Mouse (Mus musculus): Measurements from ENCODE around the gene Arl16. TPM values are rescaled to one million over a fixed set of nuclear protein-coding genes. Genes with fewer than 3 reads are reported as not detected.
A peak's percentile ranks its signal among the peaks of the same experiment; 100 is the strongest.
"Not testable (repeated sequence)": the region's sequence is repeated elsewhere in the genome, so short reads cannot be mapped to it uniquely, and the experiment has no call there.

Arl16 gene
- polyA plus RNA-seq (2012; ENCODE audit: insufficient read depth, low replicate concordance) = 12.1 and 61.1 TPM in 2 replicates

DNA sequence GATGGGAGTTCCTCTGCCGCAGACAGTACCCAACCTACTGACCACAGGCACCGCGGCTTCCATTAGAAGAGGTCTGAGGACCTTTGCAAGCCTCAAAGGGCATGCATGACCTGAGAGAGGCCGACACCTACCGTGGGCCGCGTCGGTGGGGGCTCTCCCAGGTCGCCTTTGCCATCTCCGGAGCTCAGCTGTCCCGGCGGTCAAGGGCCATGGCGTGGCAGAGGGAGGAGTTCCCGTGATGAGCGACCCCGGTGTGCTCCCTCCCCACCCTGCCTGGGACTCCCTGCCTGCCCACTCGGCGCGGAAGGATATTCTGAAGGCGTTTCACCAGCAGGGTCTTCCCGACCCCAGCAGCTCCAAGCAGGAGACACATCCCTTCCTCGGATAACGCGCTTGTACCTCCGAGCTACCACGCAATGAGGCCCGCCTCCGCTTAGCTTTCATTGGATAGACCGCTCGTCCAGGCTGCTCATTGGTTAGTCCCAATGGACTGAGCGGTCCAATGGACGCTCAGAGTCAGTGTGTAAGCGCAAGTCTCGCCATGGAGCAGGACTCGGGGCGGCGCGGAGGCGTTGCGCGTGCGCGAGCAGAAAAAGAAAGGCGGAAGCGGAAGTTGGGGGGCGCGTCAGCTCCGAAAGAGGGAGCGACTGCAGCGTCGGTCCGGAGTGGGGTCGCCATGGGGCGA, at the start of gene Arl16:
TSS of gene Arl16 (minus strand) at position 557 of the 685 bp plus-strand sequence.
- TF ChIP-seq FLI1 (IDR thresholded peaks at IDR 0.05; ENCODE audit: low read length) (no peak), GATA1 (IDR thresholded peaks at IDR 0.05; ENCODE audit: borderline replicate concordance, low read length) (no peak)
- Histone ChIP-seq H3K4me3 (replicated peaks) (peak within 1 kb of the TSS; percentile 99), H3K36me3 (replicated peaks; ENCODE audit: low read length) (peaks cover 73% of the 10 kb centered on the region), H3K4me1 (peaks cover 36% of the 10 kb centered on the region), H3K27me3 (replicated peaks) (no peaks in the 10 kb centered on the region), H3K9me3 (no peaks in the 10 kb centered on the region)

GRCm38 (mm10) chr11:120517147-120517546, 49.7 kb upstream of the Arl16 start:
- Histone ChIP-seq H3K4me3 (replicated peaks) (no peak overlapping the region), H3K9me3 (peaks cover 4% of the 10 kb centered on the region; the same call in 1 of the 2 replicates)
- TF ChIP-seq FLI1 (IDR thresholded peaks at IDR 0.05; ENCODE audit: low read length) (no peak), GATA1 (IDR thresholded peaks at IDR 0.05; ENCODE audit: borderline replicate concordance, low read length) (no peak)

DNA sequence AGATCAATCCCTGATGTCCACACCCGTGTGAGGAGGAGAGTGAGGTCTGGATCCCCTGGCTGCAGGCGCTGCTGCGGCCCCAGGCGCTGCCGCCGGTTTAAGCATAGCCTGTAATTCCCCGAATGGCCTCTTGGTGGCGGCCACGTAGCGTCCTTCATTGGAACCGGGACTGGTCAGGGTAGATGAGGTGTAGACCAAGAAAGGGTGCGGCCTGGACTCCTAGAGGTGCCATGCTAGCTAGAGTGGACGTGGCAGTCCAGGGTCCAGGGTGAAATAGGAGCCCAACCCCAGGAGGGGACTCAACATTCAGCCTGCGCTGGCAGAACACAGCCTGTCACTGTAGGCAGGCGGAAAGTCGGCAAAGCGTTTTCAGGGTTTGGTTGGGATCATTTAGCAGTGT, 48.2 kb upstream of the Arl16 start:
- Histone ChIP-seq H3K4me3 (replicated peaks) (peak overlapping the region; percentile 83), H3K36me3 (replicated peaks; ENCODE audit: low read length) (no peaks in the 10 kb centered on the region), H3K9me3 (no peaks in the 10 kb centered on the region), H3K27me3 (replicated peaks) (no peaks in the 10 kb centered on the region), H3K4me1 (peaks cover 69% of the 10 kb centered on the region)
- TF ChIP-seq FLI1 (IDR thresholded peaks at IDR 0.05; ENCODE audit: low read length) = no peak
- TF ChIP-seq GATA1 (IDR thresholded peaks at IDR 0.05; ENCODE audit: borderline replicate concordance, low read length) = no peak

More at GRCm38 (mm10) chr11:120517147-120517546, 49.7 kb upstream of the Arl16 start:
- peaks cover 2% of the 10 kb centered on the region for H3K36me3 ChIP-seq (replicated peaks; ENCODE audit: low read length)
- peaks cover 2% of the 10 kb centered on the region for H3K27me3 ChIP-seq (replicated peaks)
- H3K4me1 ChIP-seq = peaks cover 62% of the 10 kb centered on the region

GRCm38 (mm10) chr11:120514262-120514661, 46.9 kb upstream of the Arl16 start:
- not testable (repeated sequence) for H3K36me3 ChIP-seq (replicated peaks; ENCODE audit: low read length); H3K4me3 ChIP-seq (replicated peaks); H3K9me3 ChIP-seq; H3K27me3 ChIP-seq (replicated peaks)
- H3K4me1 ChIP-seq = peaks cover 69% of the 10 kb centered on the region

- Histone ChIP-seq H3K9me3 (no peaks in the 10 kb centered on the region), H3K4me1 (peaks cover 68% of the 10 kb centered on the region), H3K36me3 (replicated peaks; ENCODE audit: low read length) (no peaks in the 10 kb centered on the region), H3K4me3 (replicated peaks) (no peak overlapping the region), H3K27me3 (replicated peaks) (no peaks in the 10 kb centered on the region)
- no peak for TF ChIP-seq FLI1 (IDR thresholded peaks at IDR 0.05; ENCODE audit: low read length)
- TF ChIP-seq GATA1 (IDR thresholded peaks at IDR 0.05; ENCODE audit: borderline replicate concordance, low read length) = no peak
Measured at GRCm38 (mm10) chr11:120512790-120513453, 45.5 kb upstream of the Arl16 start.

GRCm38 (mm10) chr11:120510375-120511030, 43.1 kb upstream of the Arl16 start:
- H3K27me3 ChIP-seq (replicated peaks) = peaks cover 1% of the 10 kb centered on the region
- no peaks in the 10 kb centered on the region for H3K9me3 ChIP-seq
- H3K4me1 ChIP-seq = peaks cover 75% of the 10 kb centered on the region
- TF ChIP-seq FLI1 (IDR thresholded peaks at IDR 0.05; ENCODE audit: low read length) = no peak
- no peak for TF ChIP-seq GATA1 (IDR thresholded peaks at IDR 0.05; ENCODE audit: borderline replicate concordance, low read length)
- H3K36me3 ChIP-seq (replicated peaks; ENCODE audit: low read length) = no peaks in the 10 kb centered on the region
- peak overlapping the region; percentile 90 for H3K4me3 ChIP-seq (replicated peaks)

DNA sequence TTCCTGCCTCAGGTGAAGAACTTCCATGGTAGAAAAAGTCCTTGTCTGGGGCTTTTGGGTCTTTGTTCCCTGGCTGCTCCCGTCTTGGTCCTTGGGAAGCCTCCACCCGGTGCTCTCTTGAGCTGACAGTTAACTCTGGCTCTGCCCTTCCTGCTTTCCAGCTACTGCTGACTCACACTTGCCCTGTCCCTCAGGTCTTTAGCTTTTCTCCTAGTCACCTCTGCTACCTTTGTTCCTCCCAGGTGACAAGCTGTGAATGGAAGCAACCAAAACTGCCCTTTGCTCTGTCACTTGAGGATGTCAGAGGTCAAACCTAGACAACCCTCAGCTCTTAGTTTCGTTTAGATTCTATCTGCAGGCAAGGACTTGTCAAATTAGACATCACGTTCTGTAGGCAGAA, 42.5 kb upstream of the Arl16 start:
- no peaks in the 10 kb centered on the region for H3K36me3 ChIP-seq (replicated peaks; ENCODE audit: low read length)
- H3K27me3 ChIP-seq (replicated peaks) = peaks cover 4% of the 10 kb centered on the region
- peaks cover 71% of the 10 kb centered on the region for H3K4me1 ChIP-seq
- H3K4me3 ChIP-seq (replicated peaks) = peak overlapping the region; percentile 90
- TF ChIP-seq GATA1 (IDR thresholded peaks at IDR 0.05; ENCODE audit: borderline replicate concordance, low read length) = no peak
- H3K9me3 ChIP-seq = no peaks in the 10 kb centered on the region

GRCm38 (mm10) chr11:120508290-120508870, 41.0 kb upstream of the Arl16 start:
- H3K9me3 ChIP-seq = no peaks in the 10 kb centered on the region
- no peaks in the 10 kb centered on the region for H3K36me3 ChIP-seq (replicated peaks; ENCODE audit: low read length)
- no peak for TF ChIP-seq GATA1 (IDR thresholded peaks at IDR 0.05; ENCODE audit: borderline replicate concordance, low read length)
- no peak for TF ChIP-seq FLI1 (IDR thresholded peaks at IDR 0.05; ENCODE audit: low read length)
- H3K27me3 ChIP-seq (replicated peaks) = peaks cover 11% of the 10 kb centered on the region
- H3K4me1 ChIP-seq = peaks cover 66% of the 10 kb centered on the region
- peak overlapping the region; percentile 64 for H3K4me3 ChIP-seq (replicated peaks)

DNA sequence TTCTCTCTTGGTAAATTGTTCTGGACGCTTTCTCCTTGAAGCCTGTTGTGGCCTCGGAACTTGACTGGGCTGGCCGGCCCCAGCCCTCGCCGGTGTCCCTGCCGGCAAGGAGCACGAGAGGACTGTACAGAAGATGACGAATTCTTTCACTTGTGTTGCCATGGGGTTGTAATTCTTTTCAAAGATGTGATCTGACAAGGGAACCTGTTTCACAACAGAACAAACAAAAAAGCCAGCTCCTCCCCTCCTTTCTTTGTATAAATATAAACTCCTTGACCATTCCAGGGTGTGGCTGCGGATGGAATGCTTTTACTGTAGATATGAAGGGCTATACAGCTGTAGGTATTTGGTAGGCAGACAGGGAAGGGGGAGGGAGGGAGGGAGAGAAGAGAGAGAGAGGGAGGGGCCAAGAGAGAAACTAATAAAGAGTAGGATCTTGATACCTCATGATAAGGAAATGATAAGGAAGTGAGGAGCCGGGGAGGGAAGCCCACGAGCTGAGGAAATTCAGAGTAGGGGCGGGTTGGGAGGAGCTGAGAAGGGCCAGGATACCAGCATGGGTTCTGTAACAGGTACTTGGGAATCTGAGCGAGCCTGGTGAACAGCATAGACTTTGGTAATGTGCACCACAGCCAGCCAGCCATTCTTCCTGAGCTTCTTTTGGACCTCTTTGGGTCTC, 40.3 kb upstream of the Arl16 start:
- no peaks in the 10 kb centered on the region for H3K9me3 ChIP-seq
- peak overlapping the region; percentile 64 for H3K4me3 ChIP-seq (replicated peaks)
- H3K27me3 ChIP-seq (replicated peaks) = peaks cover 15% of the 10 kb centered on the region
- peaks cover 65% of the 10 kb centered on the region for H3K4me1 ChIP-seq
- H3K36me3 ChIP-seq (replicated peaks; ENCODE audit: low read length) = no peaks in the 10 kb centered on the region
- TF ChIP-seq FLI1 (IDR thresholded peaks at IDR 0.05; ENCODE audit: low read length) (no peak), GATA1 (IDR thresholded peaks at IDR 0.05; ENCODE audit: borderline replicate concordance, low read length) (no peak)

Measured in megakaryocyte, embryonic 14.5 days (primary cell).